17 mouse cellular contexts compared by ENCODE assay signal in genomic region chr17:43121096-43121495, GRCm38 (mm10).
A peak's percentile ranks its signal among the peaks of the same experiment; 100 is the strongest.
DNase-seq lines count a peak whose midpoint lies in the region; ATAC-seq lines count a peak whose summit lies in the region.
"Had no signal": no experiment of that assay in that cellular context is flagged by ENCODE, and none has a peak within 500 bp of the region (broad histone marks: within the 10 kb centered on the region; RNA-seq: fewer than 3 reads in every experiment).

No protein-coding gene starts in this region.

- ATAC-seq in CD4-positive, CD25-positive, alpha-beta regulatory T cell, adult 4 months: no peak

- DNase-seq in frontal cortex, postnatal 36 days (ENCODE audit: low spot score in 2 of 2): peak; percentile 18 to 40
- no peak for DNase-seq in frontal cortex, postnatal 10 days (ENCODE audit: low spot score in 2 of 2)
- DNase-seq in right cerebral cortex, adult 2 months (ENCODE audit: low spot score in 2 of 2): peak; percentile 20 to 32
- DNase-seq in right cerebral cortex, postnatal 4 days: no peak
- peak; percentile 32 to 37 for DNase-seq in layer of hippocampus, postnatal 36 days
- DNase-seq in cerebellum, adult 11-12 months: no peak
- DNase-seq: adrenal gland, postnatal 25 days; cerebellum, adult 11 months; cerebellum, postnatal 10 days; gastrocnemius, postnatal 14 days; heart, adult 18-20 months; heart, postnatal 36 days; kidney, adult 11 months; liver, embryonic 13.5 days; lung, adult 2 months; lung, postnatal 14 days had no signal

Comparison
In these comparisons a context has a peak if more than half of its experiments do, and no peak if none do; other contexts are left out.
1. DNase-seq: peak in frontal cortex, postnatal 36 days (2 of 2), right cerebral cortex, adult 2 months (2 of 2) and layer of hippocampus, postnatal 36 days (2 of 2); none in frontal cortex, postnatal 10 days (0 of 2), right cerebral cortex, postnatal 4 days (single experiment) and cerebellum, adult 11-12 months (single experiment).